Mouse (Mus musculus) midbrain, embryonic 16.5 days (tissue): ENCODE measurements at regions not wholly inside any gene's neighbourhood (a gene's known extent, or its start where the extent isn't known, plus 50 kb on each side); places are given as distances from the start of the nearest gene placed in this dataset.

Experiments
- ATAC-seq: fragments of 200-750 bp; cut with Nextera tagmentation; 2 replicates; pipeline ENCODE4 v1.8.0; 2017; ENCODE audit warnings: moderate TSS enrichment
- H3K27ac ChIP-seq: fragments of 300-500 bp; sonication (generic); 2 replicates; pipeline ENCODE4 v1.5.1; 2014; ENCODE audit warnings: mild to moderate bottlenecking, low read length, mixed read lengths
- H3K27me3 ChIP-seq: fragments of 300-500 bp; sonication (generic); 2 replicates; pipeline ENCODE4 v1.6.1; 2014; ENCODE audit warnings: low read depth, low read length, mixed read lengths; ENCODE audit not compliant: control insufficient read depth, insufficient read depth
- H3K36me3 ChIP-seq: fragments of 300-500 bp; sonication (generic); 2 replicates; pipeline ENCODE4 v1.6.1; 2014; ENCODE audit warnings: mild to moderate bottlenecking, low read length, moderate library complexity, mixed read lengths; ENCODE audit not compliant: control insufficient read depth, insufficient read depth
- H3K4me1 ChIP-seq: fragments of 300-500 bp; sonication (generic); 2 replicates; pipeline ENCODE4 v1.6.1; 2014; ENCODE audit warnings: mild to moderate bottlenecking, low read length, mixed read lengths; ENCODE audit not compliant: control insufficient read depth, insufficient read depth
- H3K4me2 ChIP-seq: fragments of 300-500 bp; sonication (generic); 2 replicates; pipeline ENCODE4 v1.6.1; 2014; ENCODE audit warnings: mild to moderate bottlenecking, low read length, mixed read lengths
- H3K4me3 ChIP-seq: fragments of 300-500 bp; sonication (generic); 2 replicates; pipeline ENCODE4 v1.5.1; 2014; ENCODE audit warnings: low read depth, mild to moderate bottlenecking, low read length, moderate library complexity, mixed read lengths
- H3K9ac ChIP-seq: fragments of 300-500 bp; sonication (generic); 2 replicates; pipeline ENCODE4 v1.6.1; 2014; ENCODE audit warnings: low read depth, low read length, mixed read lengths
- H3K9me3 ChIP-seq: fragments of 300-500 bp; sonication (generic); replicated peaks from 2 replicates; pipeline ENCODE4 v1.6.1; 2014; ENCODE audit warnings: mild to moderate bottlenecking, low read length, mixed read lengths; ENCODE audit not compliant: control insufficient read depth, poor library complexity, severe bottlenecking
- WGBS: fragments of 180-500 bp; shearing (Covaris S2); extraction: QIAGEN DNeasy Blood & Tissue Kit; methylation state at CpG from one replicate; pipeline ENCODE4 v1.1.7; 2014; 5-methylcytosine and 5-hydroxymethylcytosine counted together

DNA sequence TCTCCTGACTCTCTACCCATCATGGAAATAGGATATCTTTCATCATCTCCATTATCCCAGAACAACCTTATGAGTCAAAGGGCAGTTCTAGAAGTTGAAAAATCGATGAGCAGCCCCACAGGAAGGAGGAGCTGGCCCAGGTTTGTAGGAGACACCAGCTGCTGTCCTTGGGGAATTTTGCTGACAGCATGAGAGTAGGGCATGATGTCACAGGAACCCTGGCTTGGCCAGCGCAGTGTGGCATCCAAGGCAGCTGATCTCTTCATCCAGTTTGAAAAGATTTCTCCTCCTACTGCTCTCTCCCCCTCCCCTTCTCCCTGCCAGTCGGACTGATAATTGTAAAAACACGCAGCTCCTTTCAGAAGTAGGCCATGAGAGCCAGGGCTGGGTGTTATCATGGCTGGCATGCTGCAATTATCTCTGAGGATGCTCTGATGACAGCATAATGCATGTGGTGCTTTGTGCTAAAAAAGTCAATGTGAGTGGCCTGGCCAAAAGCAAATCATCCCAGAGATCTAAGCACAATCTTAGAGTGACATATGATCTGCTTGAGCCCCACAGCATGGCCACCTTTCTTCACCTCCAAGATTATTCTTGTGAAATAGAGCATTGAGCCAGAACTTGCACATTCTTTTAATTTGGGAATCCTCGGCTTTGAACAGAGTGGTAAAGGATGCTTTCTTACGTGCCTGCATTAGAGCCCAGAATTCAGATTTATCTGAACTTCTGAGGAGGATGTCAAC, 54.2 kb downstream of the Gjd2 start:
- Histone ChIP-seq H3K27ac (no peak overlapping the region), H3K36me3 (no peaks in the 10 kb centered on the region), H3K4me3 (no peak overlapping the region), H3K4me2 (no peak overlapping the region), H3K27me3 (no peaks in the 10 kb centered on the region), H3K9ac (no peak overlapping the region), H3K9me3 (no peaks in the 10 kb centered on the region), H3K4me1 (no peaks in the 10 kb centered on the region)
- 31% methylated on average over 6 of the region's 6 CpGs for WGBS
- no peak for ATAC-seq

DNA sequence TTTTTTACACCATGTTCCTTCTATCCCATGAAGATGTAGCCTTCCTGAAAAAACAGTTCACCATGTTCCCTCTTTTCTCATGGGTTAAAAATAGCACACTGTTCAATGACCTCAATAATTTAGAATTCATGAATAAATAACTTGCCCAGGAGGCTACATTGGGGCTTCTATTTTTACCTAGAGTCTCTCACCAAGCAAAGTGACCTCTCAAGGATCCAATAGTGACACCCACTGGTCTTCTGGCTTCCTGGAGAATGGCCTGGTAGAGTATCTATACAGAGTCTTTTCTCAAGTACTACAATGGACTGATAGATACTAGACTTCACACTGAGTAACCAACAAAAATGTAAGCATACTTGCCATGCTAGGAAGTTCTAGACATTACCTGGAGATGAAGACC, 60.9 kb downstream of the Gjd2 start:
- Histone ChIP-seq H3K4me1 (no peaks in the 10 kb centered on the region), H3K36me3 (no peaks in the 10 kb centered on the region), H3K9me3 (no peaks in the 10 kb centered on the region), H3K27ac (no peak overlapping the region), H3K9ac (no peak overlapping the region), H3K4me3 (no peak overlapping the region), H3K4me2 (no peak overlapping the region), H3K27me3 (no peaks in the 10 kb centered on the region)
- ATAC-seq = no peak

DNA sequence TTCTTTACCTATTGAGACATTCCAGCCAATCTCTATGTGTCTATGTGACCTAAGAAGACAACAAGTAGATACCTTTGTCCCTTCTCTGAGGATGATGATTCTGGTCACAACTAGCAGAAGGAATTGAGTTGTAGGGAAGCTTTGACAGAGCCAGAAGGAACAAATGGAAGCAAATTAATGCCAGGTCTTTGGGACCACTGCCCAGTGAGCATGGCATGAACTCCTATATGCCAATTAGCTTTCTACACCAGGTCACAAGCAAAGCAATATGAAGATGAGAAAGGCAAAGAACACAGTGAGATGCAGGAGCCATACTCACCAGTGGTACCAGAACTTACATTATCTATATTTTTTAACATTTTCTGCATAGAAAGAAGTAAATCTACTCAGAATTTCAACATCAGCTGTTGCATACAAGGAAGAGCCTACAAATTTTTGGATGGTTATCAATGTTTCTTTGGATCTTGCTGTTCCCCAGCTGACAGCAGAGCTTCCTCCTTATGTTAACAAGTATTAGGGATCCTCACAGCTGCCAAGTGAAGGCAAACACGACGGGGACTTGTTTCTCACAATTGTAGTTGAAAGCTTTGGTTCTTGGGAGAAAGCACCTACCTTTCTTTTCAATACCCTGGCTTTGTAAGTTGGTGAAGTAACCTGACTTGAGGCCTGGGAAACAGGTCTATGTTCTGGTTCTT, 64.0 kb downstream of the Gjd2 start:
- no peak overlapping the region for H3K27ac ChIP-seq
- H3K4me2 ChIP-seq = no peak overlapping the region
- WGBS = 84% methylated on average over 2 of the region's 2 CpGs
- H3K9ac ChIP-seq = no peak overlapping the region
- no peaks in the 10 kb centered on the region for H3K36me3 ChIP-seq
- no peaks in the 10 kb centered on the region for H3K27me3 ChIP-seq
- no peak for ATAC-seq
- no peaks in the 10 kb centered on the region for H3K9me3 ChIP-seq
- no peak overlapping the region for H3K4me3 ChIP-seq
- no peaks in the 10 kb centered on the region for H3K4me1 ChIP-seq

DNA sequence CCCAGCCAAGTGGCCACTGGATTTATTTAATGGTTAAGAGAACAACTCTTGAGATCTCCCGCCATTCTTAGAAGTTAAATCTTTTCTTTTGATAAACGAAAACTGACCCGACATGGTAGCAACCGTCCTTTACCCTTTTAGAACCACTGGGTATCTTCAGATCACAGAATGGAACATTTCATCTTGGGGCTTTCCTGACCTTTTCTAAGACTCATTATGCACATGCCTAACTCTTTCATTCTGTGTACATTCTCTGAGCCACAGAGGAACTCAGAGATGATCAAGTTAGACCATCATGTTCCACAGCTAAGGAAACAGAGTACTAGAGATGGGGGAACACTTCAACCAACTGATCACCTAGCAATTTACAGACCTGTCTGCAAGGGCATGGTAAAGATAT, 81.7 kb downstream of the Gjd2 start:
- H3K4me3 ChIP-seq = no peak overlapping the region
- H3K36me3 ChIP-seq = no peaks in the 10 kb centered on the region
- no peak overlapping the region for H3K9ac ChIP-seq
- no peak overlapping the region for H3K27ac ChIP-seq
- no peak overlapping the region for H3K4me2 ChIP-seq
- no peak for ATAC-seq
- H3K9me3 ChIP-seq = no peaks in the 10 kb centered on the region
- 88% methylated on average over 4 of the region's 4 CpGs for WGBS
- no peaks in the 10 kb centered on the region for H3K27me3 ChIP-seq
- H3K4me1 ChIP-seq = no peaks in the 10 kb centered on the region

DNA sequence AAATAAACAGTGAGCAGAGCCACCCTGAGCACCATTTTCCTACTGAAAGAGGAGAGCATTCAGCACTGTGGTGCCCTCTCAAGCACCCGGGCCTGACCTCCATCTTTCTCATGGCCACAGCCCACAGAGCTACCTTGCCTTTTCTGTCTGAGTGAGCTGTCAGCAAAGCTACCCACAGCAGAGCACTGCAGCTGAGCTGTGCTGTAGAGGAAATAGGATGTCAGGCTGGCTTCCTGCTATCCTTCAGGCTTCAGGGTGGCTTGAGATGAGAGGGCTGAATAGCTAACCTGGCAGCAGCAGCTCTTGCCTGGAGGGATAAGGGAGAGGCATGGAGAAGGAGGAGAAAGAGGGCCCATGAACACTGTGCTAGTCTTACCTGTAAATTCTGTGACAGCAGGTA, 82.5 kb downstream of the Gjd2 start:
- H3K9me3 ChIP-seq = no peaks in the 10 kb centered on the region
- no peak overlapping the region for H3K4me2 ChIP-seq
- no peaks in the 10 kb centered on the region for H3K27me3 ChIP-seq
- no peak overlapping the region for H3K27ac ChIP-seq
- H3K4me1 ChIP-seq = no peaks in the 10 kb centered on the region
- no peaks in the 10 kb centered on the region for H3K36me3 ChIP-seq
- H3K9ac ChIP-seq = no peak overlapping the region
- ATAC-seq = no peak
- H3K4me3 ChIP-seq = no peak overlapping the region
- WGBS = 65% methylated on average over 1 of the region's 1 CpGs

DNA sequence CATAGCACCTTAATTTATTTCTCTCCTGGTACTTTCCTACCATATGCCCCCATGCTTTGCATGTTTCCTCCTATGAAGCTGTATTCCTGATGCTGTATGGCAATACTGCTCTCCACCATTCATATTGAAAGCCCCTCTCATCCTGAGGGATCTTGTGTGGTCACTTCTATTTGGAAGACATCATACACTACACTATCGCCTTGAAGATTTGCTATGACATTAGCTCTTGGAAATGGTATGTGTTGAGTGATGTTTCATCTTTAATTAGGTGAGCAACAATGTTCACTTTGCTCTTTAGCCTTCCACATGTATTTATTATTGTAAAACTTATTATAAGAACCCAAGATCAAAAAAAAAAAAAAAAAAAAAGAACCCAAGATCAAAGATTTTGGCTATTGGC, 81.2 kb upstream of the Arhgap11a start:
- Histone ChIP-seq H3K27ac (no peak overlapping the region), H3K9ac (no peak overlapping the region), H3K9me3 (no peaks in the 10 kb centered on the region), H3K36me3 (no peaks in the 10 kb centered on the region), H3K4me2 (no peak overlapping the region), H3K27me3 (no peaks in the 10 kb centered on the region), H3K4me1 (no peaks in the 10 kb centered on the region), H3K4me3 (no peak overlapping the region)
- WGBS = 90% methylated on average over 1 of the region's 1 CpGs
- no peak for ATAC-seq

DNA sequence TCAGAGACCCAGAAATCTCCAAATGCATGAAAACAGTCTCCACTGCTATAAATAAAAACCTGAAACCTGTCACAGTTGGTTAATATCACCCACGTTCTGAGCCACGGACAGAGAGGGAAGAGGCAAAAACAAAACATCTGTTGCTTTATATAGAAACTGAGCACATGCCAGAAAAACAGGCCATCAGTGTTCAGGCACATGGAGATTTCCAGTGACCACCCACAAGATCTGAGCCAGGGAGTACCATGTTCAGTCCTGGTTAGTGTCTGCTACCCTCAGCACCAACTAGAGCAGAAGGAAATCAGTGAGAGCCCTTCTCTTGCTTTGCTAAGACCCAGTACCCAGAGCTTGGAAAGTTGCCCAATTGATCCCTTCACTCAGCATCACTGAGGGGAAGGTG, 75.7 kb upstream of the Arhgap11a start:
- 81% methylated on average over 2 of the region's 2 CpGs for WGBS
- Histone ChIP-seq H3K9ac (no peak overlapping the region), H3K27me3 (no peaks in the 10 kb centered on the region), H3K4me1 (no peaks in the 10 kb centered on the region), H3K4me3 (no peak overlapping the region), H3K36me3 (no peaks in the 10 kb centered on the region), H3K4me2 (no peak overlapping the region), H3K27ac (no peak overlapping the region), H3K9me3 (no peaks in the 10 kb centered on the region)
- ATAC-seq = no peak

DNA sequence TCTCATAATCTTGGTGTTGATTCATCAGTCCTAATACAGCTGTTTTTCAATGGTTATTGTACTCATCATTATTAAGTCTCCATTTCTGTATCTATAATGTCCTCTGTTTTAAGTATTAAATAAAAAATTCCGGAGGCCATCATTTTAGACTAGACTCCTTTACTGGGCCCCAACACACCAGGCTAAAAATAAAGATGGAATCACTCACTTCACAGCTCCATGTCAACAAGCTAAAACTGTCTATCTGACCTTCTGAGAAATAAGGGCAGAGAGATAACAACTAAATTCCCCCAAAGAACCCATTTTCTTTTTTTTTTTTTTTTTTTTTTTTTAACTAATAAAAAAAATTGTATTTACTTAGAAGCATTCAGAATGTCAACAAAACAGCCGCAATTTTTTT, 70.5 kb upstream of the Arhgap11a start:
- no peak for ATAC-seq
- Histone ChIP-seq H3K9ac (no peak overlapping the region), H3K4me3 (no peak overlapping the region), H3K4me1 (no peaks in the 10 kb centered on the region), H3K27me3 (no peaks in the 10 kb centered on the region), H3K36me3 (no peaks in the 10 kb centered on the region), H3K9me3 (no peaks in the 10 kb centered on the region), H3K27ac (no peak overlapping the region), H3K4me2 (no peak overlapping the region)
- 91% methylated on average over 1 of the region's 2 CpGs for WGBS

DNA sequence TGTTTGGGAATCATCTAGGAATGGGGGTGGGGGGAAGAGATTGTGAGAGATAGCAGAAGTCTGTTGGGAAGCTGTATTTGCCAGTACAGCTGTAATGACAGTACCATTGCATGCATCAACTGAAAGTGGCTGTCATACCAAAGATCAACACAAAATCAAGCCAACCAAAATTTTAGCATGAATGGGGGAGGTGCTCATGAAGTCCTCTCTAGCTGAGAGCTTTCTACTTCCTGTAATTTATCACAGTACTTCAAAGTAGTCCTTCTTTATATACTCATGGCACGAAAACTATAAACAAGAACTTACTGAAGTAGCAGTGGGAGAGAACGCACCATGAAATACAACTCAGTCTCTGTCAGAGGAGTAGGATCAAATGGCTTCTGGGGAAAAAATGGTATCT, 65.8 kb upstream of the Arhgap11a start:
- no peaks in the 10 kb centered on the region for H3K27me3 ChIP-seq
- no peak overlapping the region for H3K9ac ChIP-seq
- WGBS = 94% methylated on average over 2 of the region's 2 CpGs
- H3K27ac ChIP-seq = no peak overlapping the region
- no peak for ATAC-seq
- H3K4me3 ChIP-seq = no peak overlapping the region
- H3K36me3 ChIP-seq = no peaks in the 10 kb centered on the region
- H3K4me2 ChIP-seq = no peak overlapping the region
- no peaks in the 10 kb centered on the region for H3K9me3 ChIP-seq
- peaks cover 4% of the 10 kb centered on the region; the same call in 1 of the 2 replicates for H3K4me1 ChIP-seq
